Mouse (Mus musculus): ENCODE data around the gene Pilrb1.
"Not testable (repeated sequence)": the region's sequence is repeated elsewhere in the genome, so short reads cannot be mapped to it uniquely, and the experiment has no call there.

The Pilrb1 gene

GRCm38 (mm10) chr5:137857960-137858710 lies at the start of gene Pilrb1:
TSS of gene Pilrb1 (minus strand) at chr5:137858106.
- not testable (repeated sequence) for DNase-seq

DNA sequence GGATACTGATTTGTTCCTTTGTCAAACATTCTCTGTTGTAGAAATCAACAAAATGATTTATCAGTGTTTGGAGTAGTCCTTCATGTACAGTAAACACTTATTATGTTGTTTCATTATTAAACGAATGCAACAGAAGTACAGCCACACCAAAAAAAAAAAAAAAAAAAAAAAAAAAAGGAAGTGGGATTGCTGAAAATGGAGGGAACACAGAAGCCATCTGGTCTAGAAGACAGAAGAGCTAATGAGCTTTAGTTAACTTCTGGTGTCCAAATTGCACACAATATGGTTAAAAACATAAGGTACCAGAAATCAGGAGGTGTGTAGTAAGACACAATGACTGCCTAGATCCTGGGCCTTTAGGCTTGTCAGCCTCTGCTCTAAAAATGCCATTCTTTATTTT lies 39.9 kb upstream of the Pilrb1 start:
- DNase-seq = no peak

GRCm38 (mm10) chr5:137892954-137893353 lies 35.0 kb upstream of the Pilrb1 start:
- peak; percentile 4 for DNase-seq

GRCm38 (mm10) chr5:137887666-137888065 lies 29.8 kb upstream of the Pilrb1 start:
- DNase-seq = no peak

DNA sequence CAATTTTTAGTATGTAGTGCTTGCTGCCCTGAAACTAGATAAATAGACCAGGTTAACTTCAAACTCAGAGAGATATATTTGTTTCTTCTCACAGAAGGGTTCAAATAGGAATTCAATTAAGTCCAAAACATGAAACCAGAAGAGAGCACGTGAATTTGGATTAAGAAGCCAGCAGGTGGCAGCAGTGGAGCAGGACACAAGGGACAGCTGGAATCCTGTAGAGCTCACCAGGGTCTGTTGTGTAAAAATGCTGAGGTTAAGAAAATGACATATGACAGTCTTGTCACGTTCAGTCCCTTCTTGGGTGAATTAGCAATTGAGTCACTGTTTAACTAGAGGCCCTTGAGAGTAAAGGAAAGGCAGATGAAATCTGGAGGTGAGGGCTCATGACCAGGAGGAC lies 28.0 kb upstream of the Pilrb1 start:
- DNase-seq = peak; percentile 35 to 62

DNA sequence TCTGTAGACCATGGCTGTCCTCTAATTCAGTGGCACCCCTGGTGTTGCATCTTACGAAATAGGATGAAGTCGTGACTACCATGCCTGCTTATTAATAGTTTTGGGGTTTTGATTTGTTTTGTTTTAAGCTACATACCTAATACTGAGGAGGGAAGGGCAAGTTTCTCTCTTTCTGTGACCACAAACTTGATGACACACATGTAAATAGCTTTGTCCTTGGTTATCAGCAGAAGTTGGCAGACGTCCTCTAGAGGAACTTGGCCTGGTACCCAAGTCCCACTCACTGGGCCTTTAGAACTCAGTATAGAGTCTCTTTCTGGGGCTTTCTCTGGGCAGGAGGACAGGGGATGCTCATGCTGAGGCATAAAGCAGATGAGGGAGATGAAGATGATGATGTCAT lies 25.4 kb upstream of the Pilrb1 start:
- DNase-seq = no peak

- no peak for DNase-seq
Measured at GRCm38 (mm10) chr5:137882922-137883321, 25.0 kb upstream of the Pilrb1 start.

DNA sequence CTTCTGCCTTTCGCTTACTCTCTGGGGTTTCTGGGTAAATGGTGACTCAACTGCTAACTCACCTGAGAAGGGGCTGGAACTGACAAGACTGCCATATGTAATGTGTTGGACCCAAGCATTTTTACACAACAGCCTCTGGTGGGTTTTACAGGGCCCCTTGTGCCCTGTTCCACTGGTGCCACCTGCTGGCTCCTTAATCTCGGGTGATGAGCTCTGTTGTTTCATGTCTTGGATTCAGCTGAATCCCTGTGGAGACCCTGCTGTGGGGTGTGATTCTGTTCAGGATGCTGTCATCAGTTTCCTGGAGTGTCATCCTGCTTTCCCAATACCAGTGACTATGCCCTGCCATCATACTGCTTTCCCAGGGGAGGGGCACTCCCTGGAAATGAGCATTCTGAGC lies 20.0 kb upstream of the Pilrb1 start:
- peak; percentile 9 to 12 for DNase-seq

GRCm38 (mm10) chr5:137875054-137875453 lies 17.1 kb upstream of the Pilrb1 start:
- DNase-seq = no peak

GRCm38 (mm10) chr5:137872381-137872702 lies 14.4 kb upstream of the Pilrb1 start:
- DNase-seq = not testable (repeated sequence)

DNA sequence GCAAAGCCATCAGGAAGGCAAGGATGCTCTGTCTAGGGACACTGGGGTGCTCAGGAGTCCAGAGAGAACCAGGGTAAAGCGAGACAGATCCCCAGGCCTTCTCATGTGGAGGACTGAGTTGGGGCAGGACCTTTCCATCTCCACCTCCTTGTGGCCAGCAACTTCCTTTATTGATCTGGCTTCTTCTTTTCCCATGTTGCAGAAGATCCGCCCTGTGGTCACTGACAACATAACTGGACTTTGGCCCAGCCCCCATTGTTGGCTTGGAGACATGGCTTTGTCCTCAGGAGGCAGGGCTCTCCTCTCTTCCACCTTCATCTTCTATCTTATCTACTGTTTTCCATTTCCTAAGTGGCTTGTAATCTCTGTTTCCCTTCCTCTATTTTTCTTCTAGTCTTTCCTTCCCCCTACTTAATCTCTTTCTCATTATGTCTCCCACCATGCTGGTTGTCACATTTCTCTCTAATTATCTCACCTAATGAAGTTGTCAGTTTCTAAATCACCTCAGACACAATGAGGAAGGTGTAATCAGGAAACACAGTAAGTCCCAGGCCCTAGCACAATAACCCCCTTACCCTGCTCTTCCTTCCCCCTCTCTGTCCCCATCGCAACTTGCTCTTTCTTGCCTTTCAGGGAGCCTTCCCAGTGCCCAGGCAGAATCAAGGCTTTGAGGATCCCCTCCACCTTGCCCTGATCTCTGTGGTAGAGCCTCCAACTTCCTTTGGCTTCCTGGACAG lies 13.9 kb upstream of the Pilrb1 start, which contains the start of gene Pilrb2:
TSS of gene Pilrb2 (minus strand) at position 172 of the 737 bp plus-strand sequence.
- not testable (repeated sequence) for DNase-seq

GRCm38 (mm10) chr5:137868600-137868999 lies 10.7 kb upstream of the Pilrb1 start:
- DNase-seq = not testable (repeated sequence)

- not testable (repeated sequence) for DNase-seq
Measured at GRCm38 (mm10) chr5:137864008-137864407, 6.1 kb upstream of the Pilrb1 start.

DNA sequence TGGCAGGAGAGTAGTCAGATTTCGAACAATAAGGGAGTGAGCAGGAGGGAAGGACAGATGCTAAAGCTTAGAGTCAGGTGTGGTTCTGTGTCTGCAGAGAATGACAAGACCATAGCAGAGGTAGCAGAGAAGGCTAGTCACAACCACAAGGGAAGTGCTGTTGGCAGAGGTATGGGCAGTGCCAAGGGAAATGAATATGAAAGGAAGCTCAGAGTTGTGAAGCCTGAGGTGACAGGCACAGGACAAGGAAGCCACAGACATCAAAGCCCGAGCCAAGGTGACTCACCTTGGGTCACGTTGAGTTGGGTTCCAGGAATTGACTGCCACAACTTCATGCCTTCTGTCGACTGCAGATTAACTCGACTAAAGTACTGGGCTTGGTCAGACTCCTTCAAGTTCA lies 1.0 kb downstream of the Pilrb1 start:
- not testable (repeated sequence) for DNase-seq

DNA sequence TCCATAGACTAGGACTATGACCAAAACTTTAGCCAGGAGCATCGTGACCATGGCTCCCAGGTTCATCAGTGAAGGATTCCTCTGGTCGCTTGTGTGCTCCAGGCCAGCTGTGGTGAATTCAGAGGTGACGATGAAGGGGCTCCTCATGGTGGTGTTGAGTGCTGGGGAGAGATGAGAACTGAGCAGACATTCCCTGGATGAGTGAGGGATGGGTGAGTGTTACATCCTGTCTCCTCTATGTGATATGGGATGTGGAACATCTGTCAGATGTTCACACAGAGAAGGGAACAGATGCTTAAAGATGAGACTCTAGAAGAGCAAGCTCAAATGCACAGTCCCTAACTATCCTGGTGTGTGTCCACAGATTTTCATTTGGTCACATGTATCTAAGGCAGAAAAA lies 3.0 kb downstream of the Pilrb1 start:
- DNase-seq = not testable (repeated sequence)

- not testable (repeated sequence) for DNase-seq
Measured at GRCm38 (mm10) chr5:137850313-137850712, 7.6 kb downstream of the Pilrb1 start.

- not testable (repeated sequence) for DNase-seq
Measured at GRCm38 (mm10) chr5:137837110-137837509, 20.8 kb downstream of the Pilrb1 start.

DNA sequence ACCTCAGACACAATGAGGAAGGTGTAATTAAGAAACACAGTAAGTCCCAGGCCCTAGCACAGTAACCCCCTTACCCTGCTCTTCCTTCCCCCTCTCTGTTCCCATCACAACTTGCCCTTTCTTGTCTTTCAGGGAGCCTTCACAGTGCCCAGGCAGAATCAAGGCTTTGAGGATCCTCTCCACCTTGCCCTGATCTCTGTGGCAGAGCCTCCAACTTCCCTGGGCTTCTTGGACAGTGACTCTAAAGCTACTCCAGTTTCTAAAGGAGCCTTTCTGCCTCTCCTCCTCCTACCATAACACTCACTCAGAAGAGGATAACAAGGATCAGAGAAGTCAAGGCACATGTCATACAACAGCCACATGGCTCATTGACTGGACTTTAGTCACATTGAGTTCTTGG lies 21.3 kb downstream of the Pilrb1 start:
- no peak for DNase-seq

- not testable (repeated sequence) for DNase-seq
Measured at GRCm38 (mm10) chr5:137835966-137836520, 21.9 kb downstream of the Pilrb1 start, which contains the start of gene Pilra. TSS of gene Pilra (minus strand) at chr5:137836281.

DNA sequence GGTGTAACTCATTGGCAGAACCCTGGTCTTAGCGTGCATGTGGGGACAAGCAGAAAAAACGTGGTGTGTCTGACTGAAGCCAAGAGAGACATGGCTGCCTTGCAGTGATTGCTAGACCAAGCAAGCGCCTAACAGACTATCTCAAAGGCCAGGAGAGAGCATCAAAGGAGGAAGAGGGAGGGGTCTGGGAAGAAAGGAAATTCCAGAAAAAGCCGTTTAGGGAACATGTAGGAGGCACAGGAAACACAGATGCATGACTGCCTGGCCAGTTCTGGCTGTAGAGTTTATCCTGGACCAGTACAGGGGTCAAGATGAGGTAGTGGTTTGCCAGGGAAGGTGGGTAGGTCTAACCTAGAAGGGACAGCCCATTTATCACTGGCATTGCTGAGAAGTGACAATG lies 24.4 kb downstream of the Pilrb1 start:
- no peak for DNase-seq

DNA sequence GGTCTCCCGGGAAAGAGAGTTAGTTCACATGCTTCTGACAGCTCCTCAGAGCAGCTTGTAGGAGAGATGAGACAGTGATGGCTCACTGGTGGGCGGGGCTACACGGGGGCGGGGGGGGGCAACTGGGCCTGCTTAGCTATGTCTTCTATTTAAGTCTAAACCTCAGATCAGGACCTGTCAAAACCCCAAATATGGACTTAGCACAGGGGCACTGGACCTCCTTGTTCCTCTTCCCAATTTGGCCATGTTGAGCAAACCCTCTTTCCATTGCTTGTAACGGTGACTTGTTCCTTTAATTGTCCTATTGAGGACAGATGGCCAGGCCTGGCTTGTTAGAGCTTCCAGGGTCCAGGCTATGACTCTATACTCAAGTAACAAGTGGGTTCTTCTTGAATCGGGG lies 26.4 kb downstream of the Pilrb1 start:
- no peak for DNase-seq

DNA sequence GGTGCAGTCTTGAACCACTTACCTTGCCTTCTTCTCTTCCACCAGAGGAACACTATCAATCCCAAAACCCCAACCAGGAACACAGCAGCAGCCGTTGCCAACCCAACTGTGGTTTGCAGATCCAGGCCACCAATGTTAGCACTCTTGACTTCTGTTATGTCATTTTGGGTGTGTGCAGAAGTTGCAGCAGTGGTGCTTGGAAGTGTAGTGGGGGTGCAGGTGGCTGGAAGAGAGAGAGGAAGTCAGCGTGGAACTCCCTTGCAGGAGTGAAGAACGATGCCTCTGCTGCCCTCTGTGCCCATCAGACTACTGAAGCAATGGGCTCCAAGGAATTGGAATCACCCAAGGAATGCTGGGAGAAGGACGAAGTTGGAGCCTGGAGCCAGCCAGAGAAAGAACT lies 26.8 kb downstream of the Pilrb1 start:
- no peak for DNase-seq

DNA sequence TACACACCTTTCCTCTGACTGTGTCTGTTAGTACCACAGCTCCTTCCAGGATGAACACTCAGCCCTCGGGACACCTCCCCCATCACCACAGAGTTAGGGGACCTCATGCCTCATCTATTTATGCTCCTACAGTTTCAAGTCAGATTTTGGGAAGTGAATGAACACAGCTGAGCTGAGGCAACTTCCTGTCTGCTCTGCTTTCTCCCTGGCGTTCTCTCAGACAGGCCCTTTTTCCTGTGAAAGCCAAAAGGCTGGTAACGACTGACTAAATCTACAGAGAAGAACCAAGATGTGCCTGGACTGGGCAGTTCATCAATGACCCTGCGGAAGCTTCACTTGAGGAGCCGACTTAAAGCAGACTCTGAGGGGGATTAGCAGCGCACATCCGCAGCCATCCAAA lies 27.7 kb downstream of the Pilrb1 start:
- no peak for DNase-seq

DNA sequence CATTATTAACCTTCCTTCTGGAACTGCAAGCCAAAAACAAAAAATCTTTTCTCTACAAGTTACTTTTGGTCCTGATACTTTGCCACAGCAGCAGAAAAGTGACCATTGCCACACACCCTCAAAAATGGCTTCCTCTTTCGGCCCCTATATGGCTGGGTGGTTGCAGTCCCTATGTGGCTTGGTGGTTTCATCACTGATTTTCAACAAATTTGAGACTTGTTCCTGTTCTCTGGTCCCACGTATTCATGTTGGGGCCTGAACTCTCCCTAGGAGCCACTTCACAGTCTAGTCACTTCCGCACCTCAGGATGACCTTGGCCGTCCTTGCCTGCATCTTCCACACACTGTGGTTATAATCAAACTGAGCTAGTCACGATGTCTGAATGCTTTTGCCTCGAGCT lies 29.2 kb downstream of the Pilrb1 start:
- no peak for DNase-seq
